Mouse (Mus musculus) stomach, postnatal 0 days (tissue): ENCODE measurements around the gene Vsig10l.

Experiments used
- CTCF ChIP-seq: IDR thresholded peaks from 2 replicates; pipeline ENCODE4 v1.5.1; 2016; ENCODE audit warnings: antibody characterized with exemption, low read depth, mild to moderate bottlenecking, moderate library complexity
- EP300 ChIP-seq: optimal IDR thresholded peaks from 2 replicates; pipeline ENCODE3; 2016; ENCODE audit warnings: antibody characterized with exemption

DNA sequence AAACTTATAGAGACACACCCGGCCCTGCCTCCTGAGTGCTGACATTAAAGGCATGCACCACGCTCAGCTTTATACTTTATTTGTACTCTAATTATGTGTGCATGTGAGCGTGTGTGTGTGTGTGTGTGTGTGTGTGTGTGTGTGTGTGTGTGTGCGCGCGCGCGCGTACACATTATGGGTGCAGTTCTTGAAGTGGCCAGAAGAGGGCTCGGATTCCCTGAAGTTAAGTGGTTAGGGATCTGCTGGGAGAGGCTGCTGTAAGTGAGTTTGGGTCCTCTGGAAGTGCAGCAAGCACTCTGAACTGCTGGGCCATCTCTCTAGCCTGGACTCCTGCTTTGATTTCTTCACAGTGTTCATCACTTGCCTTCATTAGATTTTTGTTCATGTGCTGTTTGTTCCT lies 45.7 kb upstream of the Vsig10l start:
- TF ChIP-seq CTCF: 0 out of 2 replicates have a peak, but pooled peaks have one; percentile 18
- TF ChIP-seq EP300: no peak
